Mouse (Mus musculus): Measurements from ENCODE around the gene Olfr1105. TPM values are rescaled to one million over a fixed set of nuclear protein-coding genes. Genes with fewer than 3 reads are reported as not detected.

Gene Olfr1105
- polyA plus RNA-seq (2012; rRNA removed): not detected in 2 replicates

DNA sequence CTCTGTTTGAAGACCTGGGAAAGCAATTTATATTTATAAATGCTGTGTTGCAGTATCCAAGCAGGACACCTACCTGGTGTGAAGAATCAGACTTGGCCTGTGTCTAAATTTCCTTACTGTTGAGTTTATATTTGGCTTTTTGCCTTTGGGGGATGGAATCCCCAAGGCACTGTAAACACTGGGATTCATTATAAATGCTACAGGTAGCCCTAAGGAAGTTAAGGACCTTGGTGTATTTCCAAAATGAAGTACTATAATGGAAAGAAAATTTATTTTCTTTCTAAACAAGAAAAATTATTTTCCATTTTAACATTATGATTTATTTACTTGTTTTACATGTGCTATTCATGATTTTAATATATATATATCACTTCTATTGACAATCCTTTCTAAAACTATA lies at the start of gene Olfr1105:
Olfr1105 (minus strand) TSS at position 101 of the 400 bp plus-strand sequence.
- no peaks in the 10 kb centered on the region for H3K4me1 ChIP-seq (ENCODE audit: control insufficient read depth, insufficient read depth, low read length)
- H3K4me3 ChIP-seq (ENCODE audit: insufficient read depth, low read depth, low read length): no peak within 1 kb of the TSS
- no peak for DNase-seq
- no peaks in the 10 kb centered on the region for H3K27me3 ChIP-seq (replicated peaks; ENCODE audit: control insufficient read depth, insufficient read depth, low read length)
- no peaks in the 10 kb centered on the region for H3K36me3 ChIP-seq (ENCODE audit: control insufficient read depth, insufficient read depth, low read length)
- no peak within 1 kb of the TSS for H3K27ac ChIP-seq (ENCODE audit: insufficient read depth, low read depth, low read length)
- TF ChIP-seq POLR2A (IDR thresholded peaks at IDR 0.05; ENCODE audit: low read depth, low read length) (no peak), CTCF (conservative IDR thresholded peaks at IDR 0.05; ENCODE audit: insufficient read depth, insufficient read length, low read depth, low read length) (no peak)

DNA sequence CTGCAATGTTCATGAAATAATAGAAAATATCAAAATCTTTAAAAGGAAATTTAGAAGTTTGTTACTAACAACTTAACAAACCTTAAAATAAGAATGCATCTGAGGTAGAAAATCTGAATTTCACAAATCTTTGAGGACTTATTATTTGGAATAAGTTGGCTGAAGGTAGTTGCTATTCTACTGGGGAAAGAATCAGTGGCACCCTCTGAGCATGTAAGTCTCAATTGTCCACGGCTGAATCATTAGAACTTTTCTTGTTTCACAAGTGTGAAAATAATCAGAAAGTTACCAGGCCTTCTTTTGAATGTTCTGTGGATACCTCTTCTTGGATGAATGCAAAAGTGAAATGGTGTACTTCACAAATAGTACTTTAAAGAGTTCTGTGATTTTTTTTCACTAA lies 39.4 kb upstream of the Olfr1105 start, which contains the start of gene Olfr1107:
Olfr1107 (minus strand) TSS at position 101 of the 400 bp plus-strand sequence.
- no peak for TF ChIP-seq POLR2A (IDR thresholded peaks at IDR 0.05; ENCODE audit: low read depth, low read length)
- TF ChIP-seq CTCF (conservative IDR thresholded peaks at IDR 0.05; ENCODE audit: insufficient read depth, insufficient read length, low read depth, low read length): no peak
- no peak for DNase-seq
- Histone ChIP-seq H3K27me3 (replicated peaks; ENCODE audit: control insufficient read depth, insufficient read depth, low read length) (no peaks in the 10 kb centered on the region), H3K4me3 (ENCODE audit: insufficient read depth, low read depth, low read length) (no peak within 1 kb of the TSS), H3K4me1 (ENCODE audit: control insufficient read depth, insufficient read depth, low read length) (no peaks in the 10 kb centered on the region), H3K36me3 (ENCODE audit: control insufficient read depth, insufficient read depth, low read length) (no peaks in the 10 kb centered on the region), H3K27ac (ENCODE audit: insufficient read depth, low read depth, low read length) (no peak within 1 kb of the TSS)
- WGBS: 83% methylated on average over 1 of the region's 1 CpGs

DNA sequence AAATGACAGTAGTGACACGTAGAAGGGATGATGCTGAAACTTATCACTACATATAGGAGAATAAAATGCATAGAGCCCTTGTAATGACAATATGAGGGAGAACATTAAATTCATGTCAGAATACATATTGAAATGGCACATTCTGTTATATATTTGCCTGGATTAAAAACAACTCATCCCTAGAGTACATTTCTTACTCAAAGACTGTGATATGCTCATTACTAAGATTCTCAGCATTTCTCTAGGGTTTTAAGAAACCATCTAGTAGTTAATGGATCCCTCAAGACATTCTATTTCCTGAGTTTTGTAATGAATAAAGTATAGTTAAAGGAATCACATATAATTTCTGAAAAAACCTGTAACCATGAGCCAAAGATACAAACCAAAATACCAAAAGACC lies 15.8 kb upstream of the Olfr1105 start, which contains the start of gene Olfr1106:
Olfr1106 (minus strand) TSS at position 101 of the 400 bp plus-strand sequence.
- Histone ChIP-seq H3K27ac (ENCODE audit: insufficient read depth, low read depth, low read length) (no peak within 1 kb of the TSS), H3K4me3 (ENCODE audit: insufficient read depth, low read depth, low read length) (no peak within 1 kb of the TSS), H3K27me3 (replicated peaks; ENCODE audit: control insufficient read depth, insufficient read depth, low read length) (no peaks in the 10 kb centered on the region), H3K36me3 (ENCODE audit: control insufficient read depth, insufficient read depth, low read length) (no peaks in the 10 kb centered on the region), H3K4me1 (ENCODE audit: control insufficient read depth, insufficient read depth, low read length) (no peaks in the 10 kb centered on the region)
- 68% methylated on average over 1 of the region's 1 CpGs for WGBS
- TF ChIP-seq CTCF (conservative IDR thresholded peaks at IDR 0.05; ENCODE audit: insufficient read depth, insufficient read length, low read depth, low read length) (no peak), POLR2A (IDR thresholded peaks at IDR 0.05; ENCODE audit: low read depth, low read length) (no peak)
- no peak for DNase-seq

DNA sequence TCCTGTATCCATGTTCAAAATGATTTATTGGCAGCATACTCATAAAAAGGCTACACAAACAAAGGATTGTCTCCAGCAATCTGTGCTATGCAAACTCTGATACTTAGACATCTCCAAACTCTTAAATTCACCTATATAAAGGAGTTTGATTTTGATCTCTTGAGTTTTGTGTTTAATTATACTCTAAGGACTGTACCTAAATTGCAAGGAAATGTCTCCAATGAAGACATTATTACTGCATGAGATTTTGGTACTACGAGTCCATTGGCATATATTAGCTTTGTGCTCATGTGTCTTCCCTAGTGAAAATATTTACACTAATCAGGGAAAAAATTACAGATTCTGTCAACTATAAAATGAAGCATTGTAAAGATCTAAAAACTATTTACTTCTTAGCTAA lies 9.4 kb downstream of the Olfr1105 start, which contains the start of gene Olfr1104:
Olfr1104 (minus strand) TSS at position 101 of the 400 bp plus-strand sequence.
- Histone ChIP-seq H3K4me3 (ENCODE audit: insufficient read depth, low read depth, low read length) (no peak within 1 kb of the TSS), H3K36me3 (ENCODE audit: control insufficient read depth, insufficient read depth, low read length) (no peaks in the 10 kb centered on the region), H3K27me3 (replicated peaks; ENCODE audit: control insufficient read depth, insufficient read depth, low read length) (no peaks in the 10 kb centered on the region), H3K27ac (ENCODE audit: insufficient read depth, low read depth, low read length) (no peak within 1 kb of the TSS), H3K4me1 (ENCODE audit: control insufficient read depth, insufficient read depth, low read length) (no peaks in the 10 kb centered on the region)
- WGBS: 75% methylated on average over 1 of the region's 1 CpGs
- no peak for TF ChIP-seq POLR2A (IDR thresholded peaks at IDR 0.05; ENCODE audit: low read depth, low read length)
- no peak for TF ChIP-seq CTCF (conservative IDR thresholded peaks at IDR 0.05; ENCODE audit: insufficient read depth, insufficient read length, low read depth, low read length)
- no peak for DNase-seq

DNA sequence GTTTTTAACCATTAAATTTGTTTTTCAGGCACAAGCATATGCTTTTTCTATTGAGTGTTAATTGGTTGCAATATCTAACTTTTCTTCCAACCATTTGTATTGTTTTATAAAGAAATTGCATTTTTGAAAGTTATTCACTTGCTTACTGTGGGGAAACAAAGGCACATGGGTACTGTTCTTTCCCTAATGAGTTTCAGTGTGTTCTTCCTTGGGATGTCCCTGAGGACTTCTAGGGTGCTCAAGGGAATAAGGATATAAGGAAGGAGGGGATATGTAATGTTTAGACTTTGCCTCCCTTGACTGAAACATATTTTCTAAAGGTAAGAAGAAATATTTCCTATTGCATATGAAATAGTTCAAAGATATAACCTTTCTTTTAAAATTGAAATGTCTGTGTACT lies 38.2 kb downstream of the Olfr1105 start, which contains the start of gene Olfr1102:
Olfr1102 (plus strand) TSS at position 301 of the 400 bp plus-strand sequence.
- H3K36me3 ChIP-seq (ENCODE audit: control insufficient read depth, insufficient read depth, low read length): no peaks in the 10 kb centered on the region
- no peak within 1 kb of the TSS for H3K27ac ChIP-seq (ENCODE audit: insufficient read depth, low read depth, low read length)
- TF ChIP-seq POLR2A (IDR thresholded peaks at IDR 0.05; ENCODE audit: low read depth, low read length) (no peak), CTCF (conservative IDR thresholded peaks at IDR 0.05; ENCODE audit: insufficient read depth, insufficient read length, low read depth, low read length) (no peak)
- H3K4me3 ChIP-seq (ENCODE audit: insufficient read depth, low read depth, low read length): no peak within 1 kb of the TSS
- no peak for DNase-seq
- no peaks in the 10 kb centered on the region for H3K27me3 ChIP-seq (replicated peaks; ENCODE audit: control insufficient read depth, insufficient read depth, low read length)
- H3K4me1 ChIP-seq (ENCODE audit: control insufficient read depth, insufficient read depth, low read length): no peaks in the 10 kb centered on the region

DNA sequence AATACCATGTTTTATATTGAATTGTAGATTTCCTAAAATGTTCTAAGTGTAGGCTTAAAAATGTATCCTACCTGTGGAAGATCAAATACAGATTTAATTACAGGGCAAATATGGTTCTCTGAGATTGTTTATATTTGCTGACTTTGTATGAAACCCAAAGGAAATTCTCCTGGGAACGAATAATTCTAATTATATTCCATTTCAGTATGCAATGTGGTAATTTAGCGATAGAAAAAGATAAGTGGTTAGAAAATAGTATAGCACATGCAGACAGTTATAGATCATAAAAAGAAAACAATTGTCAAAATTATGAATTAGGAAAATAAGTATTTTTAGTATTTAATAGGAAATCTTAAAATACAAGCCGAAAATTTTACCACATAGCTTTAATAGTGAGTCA lies 45.2 kb downstream of the Olfr1105 start, which contains the start of gene Olfr1101:
Olfr1101 (minus strand) TSS at position 101 of the 400 bp plus-strand sequence.
- Histone ChIP-seq H3K4me1 (ENCODE audit: control insufficient read depth, insufficient read depth, low read length) (no peaks in the 10 kb centered on the region), H3K36me3 (ENCODE audit: control insufficient read depth, insufficient read depth, low read length) (no peaks in the 10 kb centered on the region), H3K4me3 (ENCODE audit: insufficient read depth, low read depth, low read length) (no peak within 1 kb of the TSS), H3K27me3 (replicated peaks; ENCODE audit: control insufficient read depth, insufficient read depth, low read length) (no peaks in the 10 kb centered on the region), H3K27ac (ENCODE audit: insufficient read depth, low read depth, low read length) (no peak within 1 kb of the TSS)
- no peak for DNase-seq
- WGBS: 74% methylated on average over 3 of the region's 3 CpGs
- TF ChIP-seq CTCF (conservative IDR thresholded peaks at IDR 0.05; ENCODE audit: insufficient read depth, insufficient read length, low read depth, low read length) (no peak), POLR2A (IDR thresholded peaks at IDR 0.05; ENCODE audit: low read depth, low read length) (no peak)

Other genes starting within 250 kb of the Olfr1105 start
- not detected in 2 replicates for gene Olfr141, start 226.5 kb downstream of the Olfr1105 start, polyA plus RNA-seq (2012; rRNA removed)
- not detected in 2 replicates for gene Olfr1094, start 211.9 kb downstream of the Olfr1105 start, polyA plus RNA-seq (2012; rRNA removed)
- gene Olfr1095, start 184.8 kb downstream of the Olfr1105 start, polyA plus RNA-seq (2012; rRNA removed): not detected in 2 replicates
- gene Gm13723, start 161.7 kb downstream of the Olfr1105 start, polyA plus RNA-seq (2012; rRNA removed): not detected in 2 replicates
- gene Olfr1097, start 144.3 kb downstream of the Olfr1105 start, polyA plus RNA-seq (2012; rRNA removed): not detected in 2 replicates
- gene Olfr1098, start 112.0 kb downstream of the Olfr1105 start, polyA plus RNA-seq (2012; rRNA removed): not detected in 2 replicates
- gene Olfr1099, start 75.8 kb downstream of the Olfr1105 start, polyA plus RNA-seq (2012; rRNA removed): not detected in 2 replicates
- not detected in 2 replicates for gene Olfr1100, start 56.6 kb downstream of the Olfr1105 start, polyA plus RNA-seq (2012; rRNA removed)
- not detected in 2 replicates for gene Olfr1101, start 45.3 kb downstream of the Olfr1105 start, polyA plus RNA-seq (2012; rRNA removed)
- gene Olfr1102, start 38.1 kb downstream of the Olfr1105 start, polyA plus RNA-seq (2012; rRNA removed): not detected in 2 replicates
- not detected in 2 replicates for gene Olfr1104, start 9.5 kb downstream of the Olfr1105 start, polyA plus RNA-seq (2012; rRNA removed)
- not detected in 2 replicates for gene Olfr1106, start 15.7 kb upstream of the Olfr1105 start, polyA plus RNA-seq (2012; rRNA removed)
- not detected in 2 replicates for gene Olfr1107, start 39.3 kb upstream of the Olfr1105 start, polyA plus RNA-seq (2012; rRNA removed)
- not detected in 2 replicates for gene Olfr1109, start 59.5 kb upstream of the Olfr1105 start, polyA plus RNA-seq (2012; rRNA removed)
- gene Olfr259, start 78.0 kb upstream of the Olfr1105 start, polyA plus RNA-seq (2012; rRNA removed): not detected in 2 replicates
- gene Olfr1110, start 103.8 kb upstream of the Olfr1105 start, polyA plus RNA-seq (2012; rRNA removed): not detected in 2 replicates
- not detected in 2 replicates for gene Olfr1111, start 116.1 kb upstream of the Olfr1105 start, polyA plus RNA-seq (2012; rRNA removed)
- gene Olfr1112, start 151.3 kb upstream of the Olfr1105 start, polyA plus RNA-seq (2012; rRNA removed): not detected in 2 replicates
- not detected in 2 replicates for gene Olfr1113, start 172.4 kb upstream of the Olfr1105 start, polyA plus RNA-seq (2012; rRNA removed)
- not detected in 2 replicates for gene Olfr1115, start 211.5 kb upstream of the Olfr1105 start, polyA plus RNA-seq (2012; rRNA removed)
- not detected in 2 replicates for gene Olfr1116, start 231.0 kb upstream of the Olfr1105 start, polyA plus RNA-seq (2012; rRNA removed)